Mouse (Mus musculus): ENCODE measurements around the gene Myh3.

Myh3 gene

GRCm38 (mm10) chr11:67101713-67102112, 23.6 kb downstream of the Myh3 start:
- in situ Hi-C loops (cut with MboI; ENCODE audit: low sequenced_read_pairs), result loop anchor here (25.0 kb wide), 1 partner anchor 561 kb away; no protein-coding TSS in a partner anchor

- in situ Hi-C loops (cut with MboI; ENCODE audit: low sequenced_read_pairs), result loop anchor here (25.0 kb wide), 1 partner anchor 559 kb away; no protein-coding TSS in a partner anchor
Observed at GRCm38 (mm10) chr11:67103256-67103655, 25.2 kb downstream of the Myh3 start.

- in situ Hi-C loops (cut with MboI; ENCODE audit: low sequenced_read_pairs), result loop anchor here (25.0 kb wide), 1 partner anchor 558 kb away; no protein-coding TSS in a partner anchor
Observed at GRCm38 (mm10) chr11:67104242-67104641, 26.1 kb downstream of the Myh3 start.

- in situ Hi-C loops (cut with MboI; ENCODE audit: low sequenced_read_pairs), result loop anchor here (25.0 kb wide), 1 partner anchor 558 kb away; no protein-coding TSS in a partner anchor
Observed at GRCm38 (mm10) chr11:67104714-67105113, 26.6 kb downstream of the Myh3 start.

GRCm38 (mm10) chr11:67105689-67106088, 27.6 kb downstream of the Myh3 start:
- in situ Hi-C loops (cut with MboI; ENCODE audit: low sequenced_read_pairs), result loop anchor here (25.0 kb wide), 1 partner anchor 557 kb away; no protein-coding TSS in a partner anchor

GRCm38 (mm10) chr11:67106973-67107372, 28.9 kb downstream of the Myh3 start:
- in situ Hi-C loops (cut with MboI; ENCODE audit: low sequenced_read_pairs), result loop anchor here (25.0 kb wide), 1 partner anchor 555 kb away; no protein-coding TSS in a partner anchor

- in situ Hi-C loops (cut with MboI; ENCODE audit: low sequenced_read_pairs), result loop anchor here (5.0 to 25.0 kb wide), 3 partner anchors 124 to 552 kb away; partner anchors contain the start of gene Myh4
Observed at GRCm38 (mm10) chr11:67110168-67110948, 32.3 kb downstream of the Myh3 start.

GRCm38 (mm10) chr11:67112019-67112850, 34.1 kb downstream of the Myh3 start:
- in situ Hi-C loops (cut with MboI; ENCODE audit: low sequenced_read_pairs), result loop anchor here (5.0 to 25.0 kb wide), 3 partner anchors 123 to 550 kb away; partner anchors contain the start of gene Myh4

GRCm38 (mm10) chr11:67112851-67113202, 34.7 kb downstream of the Myh3 start:
- in situ Hi-C loops (cut with MboI; ENCODE audit: low sequenced_read_pairs), result loop anchor here (5.0 to 25.0 kb wide), 3 partner anchors 122 to 549 kb away; partner anchors contain the start of gene Myh4

- in situ Hi-C loops (cut with MboI; ENCODE audit: low sequenced_read_pairs), result loop anchor here (5.0 to 25.0 kb wide), 3 partner anchors 121 to 549 kb away; partner anchors contain the start of gene Myh4
Observed at GRCm38 (mm10) chr11:67113381-67113780, 35.3 kb downstream of the Myh3 start.

GRCm38 (mm10) chr11:67114261-67114660, 36.2 kb downstream of the Myh3 start:
- in situ Hi-C loops (cut with MboI; ENCODE audit: low sequenced_read_pairs), result loop anchor here (5.0 to 25.0 kb wide), 3 partner anchors 121 to 548 kb away; partner anchors contain the start of gene Myh4

GRCm38 (mm10) chr11:67114901-67115300, 36.8 kb downstream of the Myh3 start:
- in situ Hi-C loops (cut with MboI; ENCODE audit: low sequenced_read_pairs), result loop anchor here (5.0 to 25.0 kb wide), 3 partner anchors 120 to 547 kb away; partner anchors contain the start of gene Myh4

- in situ Hi-C loops (cut with MboI; ENCODE audit: low sequenced_read_pairs), result loop anchor here (10.0 to 25.0 kb wide), 2 partner anchors 118 to 546 kb away; partner anchors contain the start of gene Myh4
Observed at GRCm38 (mm10) chr11:67116725-67117124, 38.6 kb downstream of the Myh3 start.

GRCm38 (mm10) chr11:67119539-67120070, 41.5 kb downstream of the Myh3 start:
- in situ Hi-C loops (cut with MboI; ENCODE audit: low sequenced_read_pairs), result loop anchor here (10.0 to 25.0 kb wide), 2 partner anchors 115 to 543 kb away; partner anchors contain the start of gene Myh4

- in situ Hi-C loops (cut with MboI; ENCODE audit: low sequenced_read_pairs), result loop anchor here (25.0 kb wide), 1 partner anchor 542 kb away; no protein-coding TSS in a partner anchor
Observed at GRCm38 (mm10) chr11:67120697-67121294, 42.7 kb downstream of the Myh3 start.

- in situ Hi-C loops (cut with MboI; ENCODE audit: low sequenced_read_pairs), result loop anchor here (25.0 kb wide), 1 partner anchor 537 kb away; no protein-coding TSS in a partner anchor
Observed at GRCm38 (mm10) chr11:67124943-67125342, 46.8 kb downstream of the Myh3 start.

GRCm38 (mm10) chr11:67125361-67125760, 47.3 kb downstream of the Myh3 start:
- in situ Hi-C loops (cut with MboI; ENCODE audit: low sequenced_read_pairs), result no loop called here

GRCm38 (mm10) chr11:67133526-67133925, 55.4 kb downstream of the Myh3 start:
- in situ Hi-C loops (cut with MboI; ENCODE audit: low sequenced_read_pairs), result no loop called here

- in situ Hi-C loops (cut with MboI; ENCODE audit: low sequenced_read_pairs), result no loop called here
Observed at GRCm38 (mm10) chr11:67134654-67135053, 56.6 kb downstream of the Myh3 start.

- in situ Hi-C loops (cut with MboI; ENCODE audit: low sequenced_read_pairs), result no loop called here
Observed at GRCm38 (mm10) chr11:67135532-67135931, 57.4 kb downstream of the Myh3 start.
